Mouse (Mus musculus): ENCODE data around the gene Gstp1. TPM values are rescaled to one million over a fixed set of nuclear protein-coding genes. Genes with fewer than 3 reads are reported as not detected.

The Gstp1 gene
- total RNA-seq (2023; ENCODE audit: inconsistent age), result 129 to 162 TPM (median 142 TPM) in 4 replicates

DNA sequence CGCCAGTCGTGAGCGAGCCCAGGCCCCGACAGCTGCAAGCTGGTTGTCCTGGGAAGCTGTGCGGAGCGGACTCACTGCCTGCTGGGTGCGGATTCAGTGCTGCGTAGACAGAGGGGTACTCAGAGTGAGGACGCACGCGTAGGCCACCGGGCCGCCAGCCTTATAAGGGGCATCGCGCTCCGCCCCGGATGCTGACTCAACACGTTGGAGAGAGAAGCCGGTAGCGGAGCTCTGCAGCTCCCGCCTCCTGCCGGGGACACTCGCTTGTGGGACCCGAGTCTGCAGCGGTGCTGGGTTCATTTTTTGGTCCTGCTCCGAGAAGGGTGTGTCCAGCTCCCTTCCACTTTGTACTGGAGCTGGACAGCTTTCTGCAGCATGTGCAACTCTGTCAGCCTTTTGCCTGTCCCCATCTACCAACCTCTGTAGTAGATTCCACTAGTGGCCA is at the start of gene Gstp1:
Gstp1 (minus strand) TSS at position 198 of the 445 bp plus-strand sequence.

DNA sequence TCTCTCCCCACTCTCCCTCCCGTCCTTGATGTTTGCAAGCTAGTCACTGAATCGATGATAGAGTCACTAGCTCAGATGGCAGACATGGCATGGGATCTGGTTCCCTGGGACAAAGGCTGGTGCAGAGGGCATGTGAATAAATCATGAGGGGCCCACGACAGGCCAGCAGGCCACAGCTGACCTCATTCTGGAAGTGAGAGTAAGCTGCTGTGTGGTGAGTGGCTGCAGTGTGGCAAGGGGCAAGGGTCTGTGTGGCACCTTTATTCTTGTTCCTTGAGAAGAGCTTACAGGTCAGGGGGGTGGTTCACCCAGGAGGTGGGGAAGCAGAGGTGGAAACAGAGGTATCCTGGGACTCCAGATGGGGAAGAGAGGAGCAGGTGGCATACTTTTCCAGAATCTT is 43.6 kb upstream of the Gstp1 start, which contains the start of gene Cabp2:
Cabp2 (plus strand) TSS at position 185 of the 400 bp plus-strand sequence.

DNA sequence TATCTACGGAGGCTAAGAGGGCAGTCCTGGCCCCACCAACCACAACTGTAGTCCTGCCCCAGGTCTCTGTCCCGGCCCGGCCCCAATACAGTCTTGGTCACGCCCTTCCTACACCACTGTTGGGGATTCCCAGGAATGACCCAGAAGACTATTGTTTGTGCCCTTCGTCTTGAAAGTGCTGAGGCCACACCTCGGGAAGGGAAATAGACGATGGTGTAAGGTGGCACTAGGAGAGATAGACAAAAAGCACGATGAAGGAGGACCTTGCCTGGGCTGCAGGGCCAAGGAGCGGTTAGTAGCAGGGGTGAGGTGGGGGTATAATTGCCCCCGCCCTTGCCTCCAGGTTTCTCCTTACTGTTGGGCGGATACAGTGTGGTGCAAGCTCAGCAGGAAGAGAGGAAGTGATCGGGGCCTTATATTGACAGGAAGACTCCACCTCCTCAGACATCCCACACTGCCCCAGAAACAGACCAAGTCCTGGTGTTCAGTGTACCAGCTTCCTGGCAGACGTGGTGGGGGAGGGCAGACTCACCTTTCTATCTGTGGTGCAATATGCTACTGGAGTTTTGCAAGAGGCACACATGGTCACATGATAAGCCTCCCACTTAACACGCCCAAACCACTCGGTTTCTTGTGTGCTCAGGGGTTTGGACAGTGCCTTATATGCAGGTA is 21.4 kb upstream of the Gstp1 start, which contains the start of gene Gstp3:
Gstp3 (minus strand) TSS at position 501 of the 672 bp plus-strand sequence.

DNA sequence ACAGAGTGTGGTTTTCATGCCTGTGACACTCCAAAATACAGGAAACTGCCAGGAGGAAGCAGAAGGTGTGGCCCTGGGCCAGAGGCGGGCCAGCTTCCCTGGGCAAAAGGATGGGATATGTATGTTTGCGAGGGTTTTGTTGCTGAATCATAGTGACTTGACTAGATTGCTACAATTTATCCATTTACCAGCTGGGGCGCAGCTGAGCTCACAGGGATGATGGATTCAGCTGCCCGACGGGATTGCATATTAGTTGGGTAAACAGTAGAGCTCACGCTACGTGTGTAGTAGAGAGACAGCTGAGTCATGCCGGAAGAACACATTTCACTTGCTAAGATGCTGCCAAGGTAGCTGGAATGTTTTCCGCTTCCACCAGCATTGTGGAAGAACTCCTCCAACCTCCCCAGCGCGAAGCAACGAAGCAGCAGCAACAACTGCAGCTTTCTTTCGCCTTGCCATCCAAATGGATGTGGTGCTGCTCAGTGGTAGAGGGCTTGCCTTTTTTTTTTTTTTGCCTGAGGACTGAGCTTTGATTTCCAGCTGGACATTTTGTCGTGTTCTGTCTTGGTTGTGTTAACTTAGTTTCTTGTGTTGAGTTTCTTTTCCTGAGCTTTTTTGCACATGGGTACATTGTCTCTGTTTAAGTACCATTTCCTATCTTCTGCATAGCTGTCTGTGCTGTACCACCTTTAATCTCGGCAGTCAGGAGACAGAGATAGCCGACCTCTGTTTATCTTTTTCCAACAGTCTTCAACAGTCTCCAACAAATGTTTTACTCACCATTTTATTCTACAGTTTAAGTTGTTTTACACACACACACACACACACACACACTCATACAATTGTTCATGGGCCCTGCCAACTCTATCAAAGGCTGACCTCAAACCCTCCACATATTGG is 8.4 kb upstream of the Gstp1 start, which contains the start of gene Gstp2:
Gstp2 (minus strand) TSS at position 58 of the 900 bp plus-strand sequence.

DNA sequence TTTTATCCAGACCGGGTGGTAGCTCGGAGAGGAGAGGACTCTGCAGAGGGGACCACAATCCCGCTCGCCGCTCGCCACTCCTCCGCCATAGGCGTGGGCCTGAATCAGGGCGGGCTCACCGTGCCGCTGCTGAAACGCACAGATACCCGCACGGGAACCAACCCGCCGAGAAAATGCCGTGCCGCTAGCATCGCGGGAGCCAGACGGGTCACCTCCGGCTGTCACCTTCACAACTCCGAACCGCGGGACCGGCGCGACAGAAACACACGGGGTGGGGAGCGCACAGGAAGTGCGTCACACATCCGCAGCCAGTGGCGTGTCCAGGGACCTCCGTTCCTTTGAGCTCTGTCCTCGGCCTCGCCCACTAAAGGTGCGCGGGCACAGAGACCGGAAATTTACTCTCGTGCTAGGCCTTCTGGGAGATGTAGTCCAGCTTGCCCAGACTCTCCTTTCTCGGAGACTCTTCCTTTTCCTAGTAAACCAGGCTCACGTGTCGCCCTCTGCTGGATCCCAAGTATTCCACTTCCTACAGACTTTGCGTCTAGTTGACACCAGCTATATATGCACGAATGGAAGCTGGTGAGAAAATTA is 25.3 kb downstream of the Gstp1 start, which contains the start of gene Ndufv1:
Ndufv1 (minus strand) TSS at position 375 of the 591 bp plus-strand sequence.

DNA sequence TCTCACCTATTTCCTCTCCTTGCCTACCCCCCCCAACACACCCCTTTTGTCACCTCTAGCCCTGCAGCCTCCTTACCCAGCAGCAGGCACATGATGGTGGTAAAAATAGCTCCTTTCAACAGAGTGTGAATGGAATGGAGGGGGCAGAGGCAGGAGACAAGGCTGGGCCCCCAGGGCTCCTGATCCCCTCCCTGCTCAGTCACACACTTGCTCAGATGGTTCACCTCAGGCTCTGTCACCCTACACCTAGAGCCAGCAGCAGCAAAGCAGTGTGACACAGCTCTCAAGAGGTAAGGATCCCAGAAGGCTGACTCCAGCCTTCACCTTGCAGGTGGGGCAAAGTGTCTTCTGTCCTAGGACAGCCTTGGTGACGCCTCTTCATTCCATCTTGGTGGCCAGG is 34.7 kb downstream of the Gstp1 start, which contains the start of gene Doc2g:
Doc2g (plus strand) TSS at position 202 of the 400 bp plus-strand sequence.

DNA sequence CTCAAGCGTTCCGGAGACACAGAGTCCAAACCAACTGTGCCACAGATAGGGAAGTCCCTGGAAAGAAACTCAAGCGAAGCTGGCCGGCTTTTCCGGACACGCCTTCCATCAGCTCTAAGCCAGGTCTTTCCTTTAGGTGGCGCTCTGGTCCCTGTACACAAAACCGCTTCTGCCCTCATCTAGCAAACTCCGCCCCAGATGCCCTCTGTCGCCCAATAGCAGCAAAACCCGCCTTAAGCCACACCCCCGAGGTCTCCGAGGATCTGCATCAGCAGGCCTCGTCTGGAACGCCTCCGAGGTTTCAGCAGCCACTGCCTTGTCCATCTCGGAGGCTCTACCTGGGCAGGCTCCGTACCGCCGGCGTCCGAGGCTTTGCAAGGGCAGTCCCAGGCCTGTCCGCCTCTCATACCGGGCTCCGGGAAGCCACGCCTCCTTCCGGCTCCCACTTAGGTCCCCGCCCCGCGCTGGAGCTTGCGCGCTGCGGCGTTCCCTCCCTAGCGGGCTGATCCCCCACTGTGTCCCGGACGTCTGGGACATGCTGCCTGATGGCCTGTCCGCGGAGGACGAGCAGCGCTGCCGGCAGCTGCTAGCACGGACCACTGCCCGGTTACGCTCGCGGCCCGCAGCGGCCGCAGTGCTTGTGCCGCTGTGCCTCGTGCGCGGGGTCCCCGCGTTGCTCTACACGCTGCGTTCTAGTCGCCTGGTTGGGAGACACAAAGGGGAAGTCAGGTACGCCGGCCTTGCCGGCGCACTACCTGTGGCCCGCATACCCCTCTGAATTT is 37.5 kb downstream of the Gstp1 start, which contains the start of the genes Nudt8 and Gm49405:
Nudt8 (plus strand) TSS at position 462 of the 782 bp plus-strand sequence.
Gm49405 (plus strand) TSS at position 508 of the 782 bp plus-strand sequence.

DNA sequence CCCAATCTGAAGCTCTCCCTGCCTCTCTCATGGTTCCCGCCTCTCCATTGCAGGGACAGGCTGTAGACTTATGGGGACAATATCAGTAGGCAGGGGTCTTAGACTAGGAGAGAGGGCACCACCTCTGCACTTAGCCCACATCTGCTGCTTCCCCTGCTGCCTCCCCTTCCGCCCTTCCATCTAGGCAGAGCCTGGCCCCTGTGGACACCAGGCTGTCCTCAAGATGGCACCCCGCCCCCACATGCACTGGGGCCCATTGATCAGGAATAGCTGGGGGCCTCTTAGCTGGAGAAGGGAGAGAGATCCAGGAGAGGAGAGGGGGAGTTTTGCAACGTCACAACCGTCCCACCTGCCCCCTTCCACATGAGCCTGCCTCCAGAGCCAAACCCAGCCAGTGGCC is 45.4 kb downstream of the Gstp1 start, which contains the start of gene Tbx10:
Tbx10 (plus strand) TSS at position 337 of the 400 bp plus-strand sequence.

DNA sequence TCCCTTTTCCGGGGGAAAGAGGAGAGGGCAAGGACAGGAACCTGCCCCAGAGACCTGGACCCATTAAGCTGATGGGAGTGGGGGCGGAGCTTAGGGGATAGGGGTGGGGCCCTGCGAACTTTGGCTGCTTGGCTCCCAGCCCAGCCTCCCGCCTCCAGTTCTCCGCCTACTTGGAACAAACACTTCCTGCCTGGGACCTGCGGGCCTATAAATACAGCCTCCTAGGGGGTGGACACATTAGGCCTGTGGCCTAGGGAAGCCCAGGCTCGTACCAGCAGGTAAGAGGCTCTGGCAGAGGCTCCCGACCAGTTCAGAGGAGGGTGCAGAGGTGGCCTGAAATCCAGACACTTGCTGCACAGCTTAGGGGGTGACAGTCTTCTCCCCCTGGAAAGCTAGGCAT is 51.5 kb downstream of the Gstp1 start, which contains the start of gene Acy3:
Acy3 (plus strand) TSS at position 237 of the 400 bp plus-strand sequence.

Other genes starting within 250 kb of the Gstp1 start
- 51.3 to 66.2 TPM (median 60.2 TPM) in 4 replicates for gene Chka, start 186.2 kb downstream of the Gstp1 start, total RNA-seq (2023; ENCODE audit: inconsistent age)
- 135 to 176 TPM (median 152 TPM) in 4 replicates for gene Tcirg1, start 130.9 kb downstream of the Gstp1 start, total RNA-seq (2023; ENCODE audit: inconsistent age)
- 84.9 to 96.2 TPM (median 92.2 TPM) in 4 replicates for gene Ndufs8, start 125.2 kb downstream of the Gstp1 start, total RNA-seq (2023; ENCODE audit: inconsistent age)
- 8.7 to 9.6 TPM (median 9.1 TPM) in 4 replicates for gene Aldh3b1, start 108.2 kb downstream of the Gstp1 start, total RNA-seq (2023; ENCODE audit: inconsistent age)
- gene Unc93b1, start 102.8 kb downstream of the Gstp1 start, total RNA-seq (2023; ENCODE audit: inconsistent age), result 548 to 668 TPM (median 607 TPM) in 4 replicates
- gene Aldh3b3, start 79.3 kb downstream of the Gstp1 start, total RNA-seq (2023; ENCODE audit: inconsistent age), result 0.60 TPM in 1 of 4 replicates, not detected in the others
- 0.22 to 0.38 TPM in 2 of 4 replicates, not detected in the others for gene Aldh3b2, start 65.7 kb downstream of the Gstp1 start, total RNA-seq (2023; ENCODE audit: inconsistent age)
- not detected in 4 replicates for gene Acy3, start 51.4 kb downstream of the Gstp1 start, total RNA-seq (2023; ENCODE audit: inconsistent age)
- gene Tbx10, start 45.2 kb downstream of the Gstp1 start, total RNA-seq (2023; ENCODE audit: inconsistent age), result not detected in 4 replicates
- gene Nudt8, start 37.4 kb downstream of the Gstp1 start, total RNA-seq (2023; ENCODE audit: inconsistent age), result 22.3 to 28.3 TPM (median 25.0 TPM) in 4 replicates
- 3.2 to 4.8 TPM (median 4.4 TPM) in 4 replicates for gene Gm49405, start 37.4 kb downstream of the Gstp1 start, total RNA-seq (2023; ENCODE audit: inconsistent age)
- gene Doc2g, start 34.7 kb downstream of the Gstp1 start, total RNA-seq (2023; ENCODE audit: inconsistent age), result 8.6 to 10.7 TPM (median 10.2 TPM) in 4 replicates
- 83.3 to 94.8 TPM (median 93.6 TPM) in 4 replicates for gene Ndufv1, start 25.2 kb downstream of the Gstp1 start, total RNA-seq (2023; ENCODE audit: inconsistent age)
- gene Gstp2, start 8.0 kb upstream of the Gstp1 start, total RNA-seq (2023; ENCODE audit: inconsistent age), result 8.5 to 13.7 TPM (median 10.5 TPM) in 4 replicates
- not detected in 4 replicates for gene Gstp3, start 21.6 kb upstream of the Gstp1 start, total RNA-seq (2023; ENCODE audit: inconsistent age)
- gene Cabp2, start 43.6 kb upstream of the Gstp1 start, total RNA-seq (2023; ENCODE audit: inconsistent age), result not detected in 4 replicates
- 125 to 143 TPM (median 131 TPM) in 4 replicates for gene Cdk2ap2, start 59.2 kb upstream of the Gstp1 start, total RNA-seq (2023; ENCODE audit: inconsistent age)
- 177 to 203 TPM (median 187 TPM) in 4 replicates for gene Pitpnm1, start 62.0 kb upstream of the Gstp1 start, total RNA-seq (2023; ENCODE audit: inconsistent age)
- gene Aip, start 87.9 kb upstream of the Gstp1 start, total RNA-seq (2023; ENCODE audit: inconsistent age), result 93.0 to 109 TPM (median 99.7 TPM) in 4 replicates
- gene Gpr152, start 101.8 kb upstream of the Gstp1 start, total RNA-seq (2023; ENCODE audit: inconsistent age), result 0.38 to 0.78 TPM (median 0.69 TPM) in 4 replicates
- gene Cabp4, start 106.0 kb upstream of the Gstp1 start, total RNA-seq (2023; ENCODE audit: inconsistent age), result 1.8 to 2.4 TPM (median 2.0 TPM) in 4 replicates
- gene Coro1b, start 110.6 kb upstream of the Gstp1 start, total RNA-seq (2023; ENCODE audit: inconsistent age), result 142 to 167 TPM (median 154 TPM) in 4 replicates
- gene Ptprcap, start 115.6 kb upstream of the Gstp1 start, total RNA-seq (2023; ENCODE audit: inconsistent age), result 373 to 450 TPM (median 401 TPM) in 4 replicates
- gene Rps6kb2, start 125.4 kb upstream of the Gstp1 start, total RNA-seq (2023; ENCODE audit: inconsistent age), result 49.7 to 66.7 TPM (median 51.3 TPM) in 4 replicates
- 78.2 to 88.7 TPM (median 80.1 TPM) in 4 replicates for gene Carns1, start 137.5 kb upstream of the Gstp1 start, total RNA-seq (2023; ENCODE audit: inconsistent age)
- gene Tbc1d10c, start 153.3 kb upstream of the Gstp1 start, total RNA-seq (2023; ENCODE audit: inconsistent age), result 250 to 285 TPM (median 268 TPM) in 4 replicates
- gene Ppp1ca, start 154.1 kb upstream of the Gstp1 start, total RNA-seq (2023; ENCODE audit: inconsistent age), result 381 to 449 TPM (median 412 TPM) in 4 replicates
- gene Rad9a, start 163.7 kb upstream of the Gstp1 start, total RNA-seq (2023; ENCODE audit: inconsistent age), result 53.6 to 56.9 TPM (median 55.2 TPM) in 4 replicates
- gene Clcf1, start 176.3 kb upstream of the Gstp1 start, total RNA-seq (2023; ENCODE audit: inconsistent age), result 141 to 150 TPM (median 145 TPM) in 4 replicates
- gene AC109138.7, start 176.4 kb upstream of the Gstp1 start, total RNA-seq (2023; ENCODE audit: inconsistent age), result not detected in 4 replicates
- gene Pold4, start 193.9 kb upstream of the Gstp1 start, total RNA-seq (2023; ENCODE audit: inconsistent age), result 199 to 218 TPM (median 212 TPM) in 4 replicates
- 22.2 to 34.5 TPM (median 24.6 TPM) in 4 replicates for gene Ssh3, start 231.2 kb upstream of the Gstp1 start, total RNA-seq (2023; ENCODE audit: inconsistent age)
- gene Ankrd13d, start 245.2 kb upstream of the Gstp1 start, total RNA-seq (2023; ENCODE audit: inconsistent age), result 22.0 to 30.9 TPM (median 23.6 TPM) in 4 replicates

Measured in B cell, adult (primary cell).